Mouse (Mus musculus) intestine, embryonic 16.5 days (tissue): ENCODE data around the gene Tnni3k. TPM values are rescaled to one million over a fixed set of nuclear protein-coding genes. Genes with fewer than 3 reads are reported as not detected.
A peak's percentile ranks its signal among the peaks of the same experiment; 100 is the strongest.

Experiments
- ATAC-seq: fragments of 200-750 bp; cut with Nextera tagmentation; 2 replicates; pipeline ENCODE4 v1.8.0; 2017; ENCODE audit warnings: moderate TSS enrichment, moderate library complexity
- H3K27ac ChIP-seq: fragments of 300-500 bp; sonication (generic); 2 replicates; pipeline ENCODE4 v1.5.1; 2014; ENCODE audit warnings: mild to moderate bottlenecking, low read length
- H3K27me3 ChIP-seq: fragments of 300-500 bp; sonication (generic); replicated peaks from 2 replicates; pipeline ENCODE4 v1.6.1; 2014; ENCODE audit warnings: low read length, control low read depth, mixed read lengths; ENCODE audit not compliant: control insufficient read depth, insufficient read depth
- H3K36me3 ChIP-seq: fragments of 300-500 bp; sonication (generic); 2 replicates; pipeline ENCODE4 v1.6.1; 2014; ENCODE audit warnings: low read length, control low read depth; ENCODE audit not compliant: control insufficient read depth, insufficient read depth
- H3K4me1 ChIP-seq: fragments of 300-500 bp; sonication (generic); 2 replicates; pipeline ENCODE4 v1.6.1; 2014; ENCODE audit warnings: low read length, control low read depth, mixed read lengths; ENCODE audit not compliant: control insufficient read depth, insufficient read depth
- H3K4me2 ChIP-seq: fragments of 300-500 bp; sonication (generic); 2 replicates; pipeline ENCODE4 v1.6.1; 2014; ENCODE audit warnings: low read depth, low read length, control low read depth
- H3K4me3 ChIP-seq: fragments of 300-500 bp; sonication (generic); 2 replicates; pipeline ENCODE4 v1.5.1; 2014; ENCODE audit warnings: mild to moderate bottlenecking, low read length
- H3K9ac ChIP-seq: fragments of 300-500 bp; sonication (generic); 2 replicates; pipeline ENCODE4 v1.6.1; 2014; ENCODE audit warnings: low read depth, low read length
- H3K9me3 ChIP-seq: fragments of 300-500 bp; sonication (generic); 2 replicates; pipeline ENCODE4 v1.6.1; 2016; ENCODE audit warnings: low read length, control low read depth; ENCODE audit not compliant: control insufficient read depth
- WGBS: fragments of 180-500 bp; shearing (Covaris S2); extraction: QIAGEN DNeasy Blood & Tissue Kit; methylation state at CpG from one replicate; pipeline ENCODE4 v1.1.7; 2014; 5-methylcytosine and 5-hydroxymethylcytosine counted together
- polyA plus RNA-seq: library from polyadenylated mRNA; unstranded; fragments of >200 nt; fragmentation: Nextera tagmentation; extraction: Ambion mirVana; gene quantifications from 2 replicates; pipeline ENCODE4 v1.2.1, GENCODE M21; 2015

Tnni3k gene
- polyA plus RNA-seq, 1 experiment from 2014 or later: not detected

- peak; percentile 62 for ATAC-seq
- no peaks in the 10 kb centered on the region for H3K4me1 ChIP-seq
- H3K4me3 ChIP-seq: no peak overlapping the region
- H3K36me3 ChIP-seq: no peaks in the 10 kb centered on the region
- H3K27ac ChIP-seq: no peak overlapping the region
- WGBS: 49% methylated on average over 2 of the region's 2 CpGs
- H3K9me3 ChIP-seq: no peaks in the 10 kb centered on the region
- H3K9ac ChIP-seq: no peak overlapping the region
- no peak overlapping the region for H3K4me2 ChIP-seq
- H3K27me3 ChIP-seq: no peaks in the 10 kb centered on the region
These were observed 84.2 kb downstream of the Tnni3k start for GRCm38 (mm10) chr3:154970981-154971380.

DNA sequence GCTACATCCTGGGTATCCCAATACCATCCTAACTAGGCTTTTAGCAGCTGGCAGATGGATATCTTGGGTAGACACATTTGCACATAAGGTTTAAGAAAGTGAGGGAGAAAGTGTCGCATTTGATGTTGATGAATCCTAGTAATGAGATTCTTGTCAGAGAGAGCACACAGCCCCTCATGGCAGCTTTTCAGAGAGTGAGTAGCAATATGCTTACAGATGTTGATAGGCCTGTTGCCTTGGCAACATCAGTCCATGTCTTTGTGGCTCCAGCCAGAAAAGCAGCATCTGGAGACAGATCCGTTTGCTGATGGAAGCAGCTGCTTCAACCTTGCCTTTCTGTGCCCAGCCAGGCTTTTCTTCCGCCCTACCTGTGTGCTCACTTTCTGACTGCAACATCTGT lies 93.9 kb downstream of the Tnni3k start:
- no peaks in the 10 kb centered on the region for H3K9me3 ChIP-seq
- no peak overlapping the region for H3K4me2 ChIP-seq
- no peaks in the 10 kb centered on the region for H3K36me3 ChIP-seq
- WGBS: 68% methylated on average over 3 of the region's 3 CpGs
- H3K4me3 ChIP-seq: no peak overlapping the region
- no peaks in the 10 kb centered on the region for H3K4me1 ChIP-seq
- no peaks in the 10 kb centered on the region for H3K27me3 ChIP-seq
- ATAC-seq: no peak
- no peak overlapping the region for H3K27ac ChIP-seq
- no peak overlapping the region for H3K9ac ChIP-seq

GRCm38 (mm10) chr3:154953088-154953487 lies 102.1 kb downstream of the Tnni3k start:
- Histone ChIP-seq H3K27ac (no peak overlapping the region), H3K9me3 (no peaks in the 10 kb centered on the region), H3K4me1 (no peaks in the 10 kb centered on the region), H3K4me2 (no peak overlapping the region), H3K36me3 (no peaks in the 10 kb centered on the region), H3K9ac (no peak overlapping the region), H3K4me3 (no peak overlapping the region), H3K27me3 (no peaks in the 10 kb centered on the region)
- WGBS: 36% methylated on average over 2 of the region's 2 CpGs
- no peak for ATAC-seq

GRCm38 (mm10) chr3:154949551-154949950 lies 105.7 kb downstream of the Tnni3k start:
- H3K27me3 ChIP-seq: no peaks in the 10 kb centered on the region
- H3K4me1 ChIP-seq: no peaks in the 10 kb centered on the region
- 67% methylated on average over 2 of the region's 2 CpGs for WGBS
- no peak overlapping the region for H3K4me3 ChIP-seq
- H3K9ac ChIP-seq: no peak overlapping the region
- H3K9me3 ChIP-seq: no peaks in the 10 kb centered on the region
- H3K36me3 ChIP-seq: no peaks in the 10 kb centered on the region
- ATAC-seq: no peak
- no peak overlapping the region for H3K27ac ChIP-seq
- no peak overlapping the region for H3K4me2 ChIP-seq

GRCm38 (mm10) chr3:154945688-154946161 lies 109.5 kb downstream of the Tnni3k start:
- Histone ChIP-seq H3K9me3 (no peaks in the 10 kb centered on the region), H3K4me3 (no peak overlapping the region), H3K27me3 (no peaks in the 10 kb centered on the region), H3K9ac (no peak overlapping the region), H3K4me1 (no peaks in the 10 kb centered on the region), H3K27ac (no peak overlapping the region), H3K4me2 (no peak overlapping the region), H3K36me3 (no peaks in the 10 kb centered on the region)
- WGBS: 63% methylated on average over 6 of the region's 6 CpGs
- ATAC-seq: no peak

DNA sequence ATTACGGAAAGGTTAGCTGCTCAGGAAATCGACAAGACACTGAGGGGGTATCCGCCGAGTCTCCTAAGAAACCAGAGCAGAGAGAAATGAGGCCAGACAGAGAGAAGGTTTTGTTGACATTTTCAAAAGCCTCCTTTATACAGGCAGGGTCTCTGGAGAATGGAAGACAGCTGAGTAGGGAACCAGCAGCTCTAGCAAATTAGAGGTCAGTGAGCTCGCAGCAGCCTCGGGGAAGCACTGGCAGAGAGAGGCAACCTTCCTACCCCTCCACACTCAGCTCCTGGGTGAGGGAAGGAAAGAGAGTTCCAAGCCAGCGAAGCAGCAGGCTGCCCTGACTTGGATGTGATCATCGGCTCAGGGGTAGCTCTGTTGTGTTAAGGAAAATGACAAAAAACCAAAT lies 127.5 kb downstream of the Tnni3k start:
- H3K4me2 ChIP-seq: no peak overlapping the region
- H3K27ac ChIP-seq: no peak overlapping the region
- H3K36me3 ChIP-seq: no peaks in the 10 kb centered on the region
- no peaks in the 10 kb centered on the region for H3K27me3 ChIP-seq
- no peaks in the 10 kb centered on the region for H3K4me1 ChIP-seq
- no peak for ATAC-seq
- H3K9me3 ChIP-seq: no peaks in the 10 kb centered on the region
- WGBS: 48% methylated on average over 8 of the region's 8 CpGs
- no peak overlapping the region for H3K9ac ChIP-seq
- no peak overlapping the region for H3K4me3 ChIP-seq

GRCm38 (mm10) chr3:154924936-154925335 lies 130.3 kb downstream of the Tnni3k start:
- Histone ChIP-seq H3K9ac (no peak overlapping the region), H3K4me1 (no peaks in the 10 kb centered on the region), H3K4me3 (no peak overlapping the region), H3K4me2 (no peak overlapping the region), H3K36me3 (no peaks in the 10 kb centered on the region), H3K27me3 (no peaks in the 10 kb centered on the region), H3K9me3 (no peaks in the 10 kb centered on the region), H3K27ac (no peak overlapping the region)
- no peak for ATAC-seq
- WGBS: 89% methylated on average over 8 of the region's 8 CpGs

- Histone ChIP-seq H3K4me1 (no peaks in the 10 kb centered on the region), H3K36me3 (no peaks in the 10 kb centered on the region), H3K27me3 (no peaks in the 10 kb centered on the region), H3K9ac (no peak overlapping the region), H3K9me3 (no peaks in the 10 kb centered on the region), H3K4me2 (no peak overlapping the region), H3K27ac (no peak overlapping the region), H3K4me3 (no peak overlapping the region)
- no peak for ATAC-seq
- WGBS: 69% methylated on average over 1 of the region's 1 CpGs
These were observed 139.6 kb downstream of the Tnni3k start for GRCm38 (mm10) chr3:154915566-154915965.

DNA sequence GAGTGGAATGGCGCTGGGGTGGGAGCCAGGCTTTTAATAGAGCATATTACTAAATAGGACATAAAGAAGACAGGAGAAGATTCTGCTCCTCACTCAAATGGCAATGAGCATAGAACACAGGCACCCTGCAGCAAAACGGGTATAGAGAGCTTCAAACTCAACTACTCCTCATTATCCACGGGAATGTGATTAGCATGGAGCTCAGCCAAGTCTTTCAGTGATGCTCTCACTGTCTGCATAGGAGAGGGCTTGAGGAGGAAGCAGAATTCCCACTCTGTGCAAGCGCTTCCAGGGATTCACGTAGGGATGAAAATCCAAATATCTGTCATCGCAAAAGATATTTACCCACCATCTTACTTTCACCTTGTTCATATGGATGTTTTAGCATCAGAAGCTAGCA lies 141.6 kb downstream of the Tnni3k start:
- Histone ChIP-seq H3K4me2 (no peak overlapping the region), H3K4me1 (no peaks in the 10 kb centered on the region), H3K9ac (no peak overlapping the region), H3K27me3 (no peaks in the 10 kb centered on the region), H3K4me3 (no peak overlapping the region), H3K36me3 (no peaks in the 10 kb centered on the region), H3K9me3 (no peaks in the 10 kb centered on the region), H3K27ac (no peak overlapping the region)
- 69% methylated on average over 6 of the region's 6 CpGs for WGBS
- ATAC-seq: no peak

GRCm38 (mm10) chr3:154896737-154897136 lies 158.5 kb downstream of the Tnni3k start:
- ATAC-seq: no peak
- Histone ChIP-seq H3K27me3 (no peaks in the 10 kb centered on the region), H3K9me3 (no peaks in the 10 kb centered on the region), H3K4me3 (no peak overlapping the region), H3K4me1 (no peaks in the 10 kb centered on the region), H3K9ac (no peak overlapping the region), H3K27ac (no peak overlapping the region), H3K36me3 (no peaks in the 10 kb centered on the region), H3K4me2 (no peak overlapping the region)
- WGBS: 75% methylated on average over 7 of the region's 7 CpGs
